Mouse (Mus musculus) forebrain, embryonic 15.5 days (tissue): Measurements from ENCODE around the gene Necab3. TPM values are rescaled to one million over a fixed set of nuclear protein-coding genes. Genes with fewer than 3 reads are reported as not detected.

ENCODE experiments used
- ATAC-seq: fragments of 200-750 bp; cut with Nextera tagmentation; replicated peaks from 2 replicates; pipeline ENCODE4 v1.8.0; 2017; ENCODE audit warnings: mild to moderate bottlenecking, moderate TSS enrichment, moderate library complexity
- H3K27ac ChIP-seq: fragments of 300-500 bp; sonication (generic); replicated peaks from 2 replicates; pipeline ENCODE4 v1.5.1; 2015; ENCODE audit warnings: mild to moderate bottlenecking, inconsistent platforms
- H3K27me3 ChIP-seq: fragments of 300-500 bp; sonication (generic); 2 replicates; pipeline ENCODE4 v1.6.1; 2015; ENCODE audit warnings: inconsistent platforms
- H3K36me3 ChIP-seq: fragments of 300-500 bp; sonication (generic); 2 replicates; pipeline ENCODE4 v1.6.1; 2015; ENCODE audit warnings: mild to moderate bottlenecking, inconsistent platforms
- H3K4me1 ChIP-seq: fragments of 300-500 bp; sonication (generic); 2 replicates; pipeline ENCODE4 v1.6.1; 2015; ENCODE audit warnings: inconsistent platforms
- H3K4me2 ChIP-seq: fragments of 300-500 bp; sonication (generic); replicated peaks from 2 replicates; pipeline ENCODE4 v1.6.1; 2015; ENCODE audit warnings: mild to moderate bottlenecking, inconsistent platforms
- H3K4me3 ChIP-seq: fragments of 300-500 bp; sonication (generic); 2 replicates; pipeline ENCODE4 v1.5.1; 2015; ENCODE audit warnings: mild to moderate bottlenecking, inconsistent platforms
- H3K9ac ChIP-seq: fragments of 300-500 bp; sonication (generic); replicated peaks from 2 replicates; pipeline ENCODE4 v1.6.1; 2015; ENCODE audit warnings: mild to moderate bottlenecking, inconsistent platforms
- H3K9me3 ChIP-seq: fragments of 300-500 bp; sonication (generic); 2 replicates; pipeline ENCODE4 v1.6.1; 2016; ENCODE audit warnings: inconsistent platforms
- WGBS: fragments of 180-500 bp; shearing (Covaris S2); methylation state at CpG from one replicate; pipeline ENCODE4 v1.1.7; 2015; ENCODE audit warnings: mixed read lengths; 5-methylcytosine and 5-hydroxymethylcytosine counted together
- polyA plus RNA-seq: library from polyadenylated mRNA; unstranded; fragments of >200 nt; fragmentation: Nextera tagmentation; extraction: Ambion mirVana; gene quantifications from 2 replicates; pipeline ENCODE4 v1.2.1, GENCODE M21; 2015

Necab3 gene
- polyA plus RNA-seq, 1 experiment from 2014 or later: 22.2 TPM

GRCm38 (mm10) chr2:154551927-154552326, 6.8 kb downstream of the Necab3 start:
- H3K9me3 ChIP-seq: no peaks in the 10 kb centered on the region
- H3K4me3 ChIP-seq: no peak overlapping the region
- peak overlapping the region; percentile 37 for H3K4me2 ChIP-seq
- H3K27me3 ChIP-seq: no peaks in the 10 kb centered on the region
- WGBS: 35% methylated on average over 21 of the region's 21 CpGs
- H3K36me3 ChIP-seq: no peaks in the 10 kb centered on the region
- peaks cover 38% of the 10 kb centered on the region for H3K4me1 ChIP-seq
- H3K27ac ChIP-seq: peak overlapping the region; percentile 68
- ATAC-seq: no peak; the same call in 1 of the 2 replicates
- H3K9ac ChIP-seq: peak overlapping the region; percentile 14; the same call in 1 of the 2 replicates

GRCm38 (mm10) chr2:154551476-154551875, 7.2 kb downstream of the Necab3 start, which contains the start of gene Actl10:
Gene Actl10 (plus strand): TSS chr2:154551776.
- WGBS: 84% methylated on average over 4 of the region's 4 CpGs
- Histone ChIP-seq H3K9ac (peak within 1 kb of the TSS; percentile 14), H3K27me3 (no peaks in the 10 kb centered on the region), H3K4me3 (no peak within 1 kb of the TSS), H3K4me2 (peak within 1 kb of the TSS; percentile 37), H3K36me3 (no peaks in the 10 kb centered on the region), H3K4me1 (peaks cover 37% of the 10 kb centered on the region), H3K9me3 (no peaks in the 10 kb centered on the region), H3K27ac (peak within 1 kb of the TSS; percentile 68)
- no peak for ATAC-seq

GRCm38 (mm10) chr2:154550937-154551336, 7.8 kb downstream of the Necab3 start:
- WGBS: 55% methylated on average over 2 of the region's 2 CpGs
- peaks cover 37% of the 10 kb centered on the region for H3K4me1 ChIP-seq
- no peaks in the 10 kb centered on the region for H3K36me3 ChIP-seq
- no peak overlapping the region for H3K9ac ChIP-seq
- H3K27ac ChIP-seq: no peak overlapping the region
- H3K27me3 ChIP-seq: no peaks in the 10 kb centered on the region
- no peak overlapping the region for H3K4me2 ChIP-seq
- H3K9me3 ChIP-seq: no peaks in the 10 kb centered on the region
- ATAC-seq: no peak
- H3K4me3 ChIP-seq: no peak overlapping the region

- peak overlapping the region; percentile 42 for H3K4me3 ChIP-seq
- H3K9ac ChIP-seq: 0 out of 2 replicates have a peak overlapping the region, but pooled peaks have one; percentile 48
- H3K36me3 ChIP-seq: no peaks in the 10 kb centered on the region
- ATAC-seq: no peak; the same call in 1 of the 2 replicates
- H3K4me1 ChIP-seq: peaks cover 40% of the 10 kb centered on the region
- no peaks in the 10 kb centered on the region for H3K27me3 ChIP-seq
- WGBS: 13% methylated on average over 20 of the region's 20 CpGs
- no peak overlapping the region for H3K27ac ChIP-seq
- H3K9me3 ChIP-seq: no peaks in the 10 kb centered on the region
- peak overlapping the region; percentile 78 for H3K4me2 ChIP-seq
Measured at GRCm38 (mm10) chr2:154549886-154550189, 8.9 kb downstream of the Necab3 start.

GRCm38 (mm10) chr2:154549127-154549885, 9.4 kb downstream of the Necab3 start:
- peak overlapping the region; percentile 42 for H3K4me3 ChIP-seq
- peak overlapping the region; percentile 48 for H3K9ac ChIP-seq
- H3K9me3 ChIP-seq: no peaks in the 10 kb centered on the region
- no peak overlapping the region for H3K27ac ChIP-seq
- 3% methylated on average over 48 of the region's 48 CpGs for WGBS
- H3K27me3 ChIP-seq: no peaks in the 10 kb centered on the region
- H3K4me2 ChIP-seq: peak overlapping the region; percentile 78
- H3K4me1 ChIP-seq: peaks cover 46% of the 10 kb centered on the region
- peak; percentile 55 for ATAC-seq
- no peaks in the 10 kb centered on the region for H3K36me3 ChIP-seq

- H3K27me3 ChIP-seq: no peaks in the 10 kb centered on the region
- ATAC-seq: no peak
- peaks cover 52% of the 10 kb centered on the region for H3K4me1 ChIP-seq
- 51% methylated on average over 3 of the region's 3 CpGs for WGBS
- no peak overlapping the region for H3K9ac ChIP-seq
- H3K27ac ChIP-seq: no peak overlapping the region
- no peaks in the 10 kb centered on the region for H3K36me3 ChIP-seq
- H3K9me3 ChIP-seq: no peaks in the 10 kb centered on the region
- H3K4me3 ChIP-seq: no peak overlapping the region
- no peak overlapping the region for H3K4me2 ChIP-seq
Measured at GRCm38 (mm10) chr2:154548688-154549087, 10.0 kb downstream of the Necab3 start.

- Histone ChIP-seq H3K9ac (no peak within 1 kb of the TSS), H3K4me2 (no peak within 1 kb of the TSS), H3K27me3 (no peaks in the 10 kb centered on the region), H3K27ac (no peak within 1 kb of the TSS), H3K4me3 (no peak within 1 kb of the TSS), H3K4me1 (peaks cover 44% of the 10 kb centered on the region), H3K36me3 (no peaks in the 10 kb centered on the region), H3K9me3 (no peaks in the 10 kb centered on the region)
- ATAC-seq: no peak
- WGBS: 91% methylated on average over 10 of the region's 10 CpGs
Measured at GRCm38 (mm10) chr2:154546711-154547110, 12.0 kb downstream of the Necab3 start, which contains the start of gene 1700003F12Rik. Gene 1700003F12Rik (plus strand): TSS chr2:154547085.

GRCm38 (mm10) chr2:154543567-154544347, 14.9 kb downstream of the Necab3 start:
- no peaks in the 10 kb centered on the region for H3K36me3 ChIP-seq
- ATAC-seq: peak; percentile 79
- H3K27me3 ChIP-seq: no peaks in the 10 kb centered on the region
- no peak overlapping the region for H3K4me2 ChIP-seq
- H3K4me3 ChIP-seq: no peak overlapping the region
- H3K9me3 ChIP-seq: no peaks in the 10 kb centered on the region
- peaks cover 29% of the 10 kb centered on the region for H3K4me1 ChIP-seq
- H3K9ac ChIP-seq: no peak overlapping the region; the same call in 1 of the 2 replicates
- WGBS: 75% methylated on average over 9 of the region's 9 CpGs
- peak overlapping the region; percentile 88 for H3K27ac ChIP-seq

- no peak for ATAC-seq
- Histone ChIP-seq H3K27me3 (no peaks in the 10 kb centered on the region), H3K4me2 (no peak overlapping the region), H3K9ac (no peak overlapping the region), H3K27ac (no peak overlapping the region), H3K4me3 (no peak overlapping the region), H3K4me1 (peaks cover 41% of the 10 kb centered on the region), H3K36me3 (peaks cover 4% of the 10 kb centered on the region; the same call in 1 of the 2 replicates), H3K9me3 (no peaks in the 10 kb centered on the region)
- 87% methylated on average over 2 of the region's 2 CpGs for WGBS
Measured at GRCm38 (mm10) chr2:154541630-154542029, 17.1 kb downstream of the Necab3 start.

GRCm38 (mm10) chr2:154539720-154540119, 19.0 kb downstream of the Necab3 start:
- Histone ChIP-seq H3K4me3 (no peak overlapping the region), H3K36me3 (peaks cover 21% of the 10 kb centered on the region), H3K4me1 (peaks cover 37% of the 10 kb centered on the region), H3K4me2 (no peak overlapping the region), H3K27ac (peak overlapping the region; percentile 79; the same call in 1 of the 2 replicates), H3K9ac (no peak overlapping the region), H3K27me3 (no peaks in the 10 kb centered on the region), H3K9me3 (no peaks in the 10 kb centered on the region)
- no peak for ATAC-seq
- WGBS: 73% methylated on average over 3 of the region's 3 CpGs

GRCm38 (mm10) chr2:154538710-154539109, 20.0 kb downstream of the Necab3 start:
- Histone ChIP-seq H3K4me1 (peaks cover 27% of the 10 kb centered on the region), H3K9me3 (no peaks in the 10 kb centered on the region), H3K27me3 (no peaks in the 10 kb centered on the region), H3K4me2 (no peak overlapping the region), H3K27ac (peak overlapping the region; percentile 79), H3K4me3 (no peak overlapping the region), H3K36me3 (peaks cover 21% of the 10 kb centered on the region), H3K9ac (no peak overlapping the region)
- 30% methylated on average over 3 of the region's 3 CpGs for WGBS
- ATAC-seq: no peak

GRCm38 (mm10) chr2:154538310-154538709, 20.4 kb downstream of the Necab3 start:
- H3K4me1 ChIP-seq: peaks cover 25% of the 10 kb centered on the region
- H3K4me3 ChIP-seq: no peak overlapping the region
- ATAC-seq: peak; percentile 51; the same call in 1 of the 2 replicates
- H3K27me3 ChIP-seq: no peaks in the 10 kb centered on the region
- peaks cover 21% of the 10 kb centered on the region for H3K36me3 ChIP-seq
- no peaks in the 10 kb centered on the region for H3K9me3 ChIP-seq
- H3K4me2 ChIP-seq: no peak overlapping the region
- WGBS: 30% methylated on average over 2 of the region's 2 CpGs
- H3K9ac ChIP-seq: no peak overlapping the region
- peak overlapping the region; percentile 79 for H3K27ac ChIP-seq
